Mouse (Mus musculus) adrenal gland, adult (tissue): ENCODE measurements around the gene Gmfg.
A peak's percentile ranks its signal among the peaks of the same experiment; 100 is the strongest.

Source experiments
- DNase-seq, 2 experiments: peaks; one replicate each; pipeline ENCODE4 v3.0.0; 2022 to 2023; ENCODE audit warnings: low spot score in 1 of 2; ENCODE audit not compliant: inconsistent age in 2 of 2

Gmfg gene

DNA sequence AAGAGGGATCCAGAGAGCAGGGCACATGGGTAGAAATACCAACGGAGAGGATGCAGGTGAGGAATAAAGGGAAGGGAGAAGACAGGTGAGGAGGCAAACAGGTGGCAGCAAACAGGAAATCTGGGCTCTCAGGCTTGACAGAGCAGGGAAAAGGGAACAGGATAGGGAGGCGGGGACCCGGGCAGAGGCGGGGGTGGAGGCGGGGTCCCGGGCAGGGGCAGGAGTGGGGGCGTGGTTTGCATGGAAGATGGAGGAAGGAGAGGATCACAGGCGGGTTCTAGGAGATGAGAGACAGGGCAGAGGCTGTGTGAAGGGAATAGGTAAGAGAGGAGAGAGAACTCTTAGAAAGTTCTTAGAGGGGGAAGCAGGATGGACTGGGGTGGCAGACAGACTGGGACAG, 41.6 kb downstream of the Gmfg start:
- DNase-seq, result no peak

GRCm38 (mm10) chr7:28482854-28483253, 45.6 kb downstream of the Gmfg start:
- no peak for DNase-seq

GRCm38 (mm10) chr7:28484192-28484591, 46.9 kb downstream of the Gmfg start:
- DNase-seq, result no peak

DNA sequence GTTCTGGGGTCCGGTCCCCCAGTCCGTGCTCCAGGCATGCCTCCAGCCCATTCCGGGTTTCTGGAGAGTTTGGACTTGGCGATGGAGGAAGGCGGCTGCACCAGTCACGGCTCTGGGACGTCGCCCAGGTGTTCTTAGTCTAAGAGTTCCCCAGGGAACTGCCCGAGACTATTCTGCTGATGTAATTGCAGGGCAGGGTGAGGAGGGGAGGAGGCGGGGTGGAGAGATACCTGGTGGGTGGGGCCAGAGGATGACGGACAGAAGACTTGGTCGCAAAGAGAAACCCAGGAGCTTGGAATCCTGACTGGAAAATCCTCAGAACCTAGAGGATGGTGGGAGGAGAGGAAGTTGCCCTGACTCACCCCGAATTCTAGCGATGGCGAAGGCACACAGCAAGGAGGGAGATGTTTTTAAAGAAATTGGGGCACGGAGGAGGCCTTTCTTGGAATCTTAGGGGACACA, 50.8 kb downstream of the Gmfg start:
- DNase-seq, result peak; percentile 27 to 58

GRCm38 (mm10) chr7:28490410-28490809, 53.2 kb downstream of the Gmfg start:
- peak; percentile 66 to 89 for DNase-seq

DNA sequence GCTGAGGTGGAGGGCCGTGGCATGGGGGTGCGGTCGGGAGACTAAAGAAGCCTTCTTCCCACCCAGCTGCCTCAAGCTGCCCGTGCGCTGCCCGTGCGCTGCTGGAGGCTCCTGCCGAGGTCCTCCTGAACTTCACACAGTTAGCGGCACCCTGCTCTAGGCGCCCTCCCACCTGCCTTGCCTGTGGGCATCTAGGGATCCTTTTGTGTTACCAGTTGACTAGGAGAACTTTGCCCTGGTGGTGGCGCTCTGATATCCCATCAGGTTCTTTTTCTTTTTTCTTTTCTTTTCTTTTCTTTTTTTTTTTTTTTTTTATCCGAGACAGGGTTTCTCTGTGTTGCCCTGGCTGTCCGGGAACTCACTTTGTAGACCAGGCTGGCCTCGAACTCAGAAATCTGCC, 53.7 kb downstream of the Gmfg start:
- DNase-seq, result no peak

DNA sequence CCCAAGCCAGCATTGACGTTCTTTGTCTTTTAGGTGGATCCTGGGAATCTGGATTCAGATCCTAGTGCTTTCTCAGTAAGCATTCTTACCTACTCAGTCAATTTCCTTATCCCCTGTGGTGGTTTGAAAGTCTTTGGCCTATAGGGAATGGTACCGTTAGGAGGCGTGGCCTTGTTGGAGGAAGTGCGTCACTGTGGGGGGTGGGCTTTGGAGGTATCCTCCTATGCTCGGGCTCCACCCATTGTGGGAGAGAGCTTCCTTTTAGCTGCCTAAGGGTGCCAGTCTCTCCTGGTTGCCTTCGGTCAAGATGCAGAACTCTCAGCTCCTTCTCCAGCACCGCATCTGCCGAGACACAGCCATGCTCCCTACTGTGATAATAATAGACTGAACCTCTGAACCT, 55.1 kb downstream of the Gmfg start:
- DNase-seq, result no peak

- no peak for DNase-seq
These were observed 58.2 kb downstream of the Gmfg start for GRCm38 (mm10) chr7:28495426-28495825.
